Mouse (Mus musculus): ENCODE measurements around the gene Tbc1d17. TPM values are rescaled to one million over a fixed set of nuclear protein-coding genes. Genes with fewer than 3 reads are reported as not detected.

Tbc1d17 gene
- 67.6 and 69.9 TPM in 2 replicates for polyA plus RNA-seq (2014; fragmentation: Nextera tagmentation; extraction: Ambion mirVana)

DNA sequence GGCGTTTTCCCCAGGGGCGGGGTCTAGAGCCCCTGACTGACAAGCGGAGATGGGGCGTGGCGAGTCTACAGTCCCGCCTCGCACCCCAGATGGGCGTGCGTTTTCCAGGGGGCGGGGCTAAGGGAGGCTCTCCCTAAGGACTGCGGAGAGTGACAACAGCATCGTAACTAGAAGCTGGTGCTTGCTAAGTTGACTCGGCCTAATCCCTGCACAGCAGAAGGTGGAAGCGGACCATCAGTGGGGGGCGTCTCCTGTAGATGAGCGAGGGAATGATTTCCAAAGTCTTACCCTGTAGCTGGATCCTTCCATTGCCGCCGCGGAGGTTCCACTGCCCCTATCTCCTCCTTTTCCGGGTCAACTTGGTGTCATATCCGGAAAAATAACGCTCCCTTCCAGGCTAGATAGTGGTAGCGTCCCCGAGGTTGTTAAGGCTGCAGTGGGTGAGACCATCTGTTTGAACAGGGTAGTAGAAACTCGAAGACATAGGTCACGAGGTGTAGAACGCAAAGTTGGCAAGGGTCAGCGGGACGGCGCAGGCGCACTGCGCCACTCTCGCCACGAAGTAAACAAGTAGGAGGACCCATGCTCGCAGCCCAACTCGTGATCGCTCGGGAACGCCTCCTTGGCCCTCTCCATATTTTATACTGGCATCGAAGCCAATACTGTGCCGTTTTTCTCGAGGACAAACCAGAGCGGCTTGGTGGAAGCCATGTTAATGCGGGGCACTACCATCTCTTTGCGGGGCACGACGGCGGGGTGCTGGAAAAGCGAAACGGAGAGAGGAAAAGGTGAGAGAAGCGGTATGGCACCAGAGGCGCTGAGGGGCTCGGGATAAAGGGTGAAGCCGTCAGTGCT lies at the start of gene Tbc1d17, which contains the start of gene Akt1s1:
TSS of gene Tbc1d17 (minus strand) at position 519 of the 855 bp plus-strand sequence.
TSS of gene Akt1s1 (plus strand) at position 431 of the 855 bp plus-strand sequence.
- under 1% methylated on average over 54 of the region's 54 CpGs for WGBS

DNA sequence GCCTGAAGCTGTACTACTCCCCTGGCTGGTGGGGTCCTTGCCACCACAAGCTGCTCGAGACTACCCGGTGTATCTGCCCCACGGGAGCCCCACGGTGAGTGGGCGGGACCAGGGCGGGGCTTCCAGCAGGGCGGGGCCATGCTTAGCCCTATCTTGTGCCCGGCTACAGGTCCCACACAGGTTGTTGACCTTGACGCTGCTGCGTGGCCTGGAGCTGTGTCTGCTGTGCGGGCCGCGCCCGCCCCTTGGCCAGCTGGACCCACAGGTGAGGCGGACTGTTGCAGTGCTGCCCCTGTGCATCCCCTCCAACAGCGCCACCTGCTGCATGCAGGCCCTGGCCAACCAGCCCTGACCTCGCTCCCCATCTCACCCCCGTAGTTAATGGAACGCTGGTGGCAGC lies 49.7 kb upstream of the Tbc1d17 start:
- ATAC-seq (replicated peaks; ENCODE audit: low FRiP score) (no peak), DNase-seq (ENCODE audit: low spot score) (no peak)
- no peak overlapping the region for H3K4me3 ChIP-seq (ENCODE audit: low read depth, low read length)
- WGBS = 38% methylated on average over 19 of the region's 19 CpGs
- no peak overlapping the region for H3K27ac ChIP-seq (ENCODE audit: low read depth, low read length)
- H3K27me3 ChIP-seq (ENCODE audit: control insufficient read depth, insufficient read depth, low read length) = no peaks in the 10 kb centered on the region
- no peak overlapping the region for H3K9ac ChIP-seq (ENCODE audit: low read length)
- H3K9me3 ChIP-seq (ENCODE audit: control insufficient read depth, low read length) = no peaks in the 10 kb centered on the region
- peaks cover 25% of the 10 kb centered on the region for H3K4me1 ChIP-seq (replicated peaks; ENCODE audit: control insufficient read depth, insufficient read depth, low read length)
- no peak overlapping the region for H3K4me2 ChIP-seq (ENCODE audit: low read depth, low read length, severe bottlenecking)
- H3K36me3 ChIP-seq (ENCODE audit: control insufficient read depth, insufficient read depth, low read length) = no peaks in the 10 kb centered on the region; the same call in 1 of the 2 replicates

More for the DNA sequence above, at the start of gene Tbc1d17, which contains the start of gene Akt1s1:
- peak within 1 kb of the TSS; percentile 94 for H3K27ac ChIP-seq (ENCODE audit: low read depth, low read length)
- DNase-seq (ENCODE audit: low spot score) = peak; percentile 96
- H3K4me1 ChIP-seq (replicated peaks; ENCODE audit: control insufficient read depth, insufficient read depth, low read length) = peaks cover 13% of the 10 kb centered on the region
- peak within 1 kb of the TSS; percentile 63 for H3K4me3 ChIP-seq (ENCODE audit: low read depth, low read length)
- H3K9ac ChIP-seq (ENCODE audit: low read length) = peak within 1 kb of the TSS; percentile 72
- H3K27me3 ChIP-seq (ENCODE audit: control insufficient read depth, insufficient read depth, low read length) = no peaks in the 10 kb centered on the region
- H3K4me2 ChIP-seq (ENCODE audit: low read depth, low read length, severe bottlenecking) = peak within 1 kb of the TSS; percentile 70
- ATAC-seq (replicated peaks; ENCODE audit: low FRiP score) = peak; percentile 85
- H3K9me3 ChIP-seq (ENCODE audit: control insufficient read depth, low read length) = no peaks in the 10 kb centered on the region
- H3K36me3 ChIP-seq (ENCODE audit: control insufficient read depth, insufficient read depth, low read length) = peaks cover 3% of the 10 kb centered on the region; the same call in 1 of the 2 replicates

DNA sequence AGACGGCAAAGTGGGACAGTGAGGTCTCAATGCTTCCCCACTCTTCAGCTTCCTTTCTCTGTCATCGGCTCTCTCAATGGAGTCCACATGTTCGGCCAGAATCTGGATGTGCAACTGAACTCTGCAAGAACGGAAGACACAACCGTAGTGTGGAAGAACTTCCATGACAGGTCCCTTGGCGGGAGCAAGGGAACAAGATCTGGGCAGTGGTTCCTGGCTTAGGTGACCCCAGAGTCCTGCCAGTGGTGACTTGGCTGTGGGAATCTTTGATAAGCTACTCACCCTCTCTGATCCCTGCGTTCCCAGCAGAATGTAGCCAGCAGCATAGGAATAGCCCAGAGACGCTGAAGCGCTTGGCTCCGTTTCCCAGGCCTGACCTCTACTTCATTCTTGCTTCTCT lies 47.6 kb upstream of the Tbc1d17 start:
- Histone ChIP-seq H3K27me3 (ENCODE audit: control insufficient read depth, insufficient read depth, low read length) (no peaks in the 10 kb centered on the region), H3K36me3 (ENCODE audit: control insufficient read depth, insufficient read depth, low read length) (no peaks in the 10 kb centered on the region; the same call in 1 of the 2 replicates), H3K9ac (ENCODE audit: low read length) (peak overlapping the region; percentile 76), H3K4me1 (replicated peaks; ENCODE audit: control insufficient read depth, insufficient read depth, low read length) (peaks cover 26% of the 10 kb centered on the region), H3K4me3 (ENCODE audit: low read depth, low read length) (peak overlapping the region; percentile 61), H3K4me2 (ENCODE audit: low read depth, low read length, severe bottlenecking) (peak overlapping the region; percentile 85), H3K27ac (ENCODE audit: low read depth, low read length) (peak overlapping the region; percentile 88), H3K9me3 (ENCODE audit: control insufficient read depth, low read length) (no peaks in the 10 kb centered on the region)
- WGBS = 41% methylated on average over 10 of the region's 10 CpGs
- DNase-seq (ENCODE audit: low spot score) = no peak
- ATAC-seq (replicated peaks; ENCODE audit: low FRiP score) = no peak

DNA sequence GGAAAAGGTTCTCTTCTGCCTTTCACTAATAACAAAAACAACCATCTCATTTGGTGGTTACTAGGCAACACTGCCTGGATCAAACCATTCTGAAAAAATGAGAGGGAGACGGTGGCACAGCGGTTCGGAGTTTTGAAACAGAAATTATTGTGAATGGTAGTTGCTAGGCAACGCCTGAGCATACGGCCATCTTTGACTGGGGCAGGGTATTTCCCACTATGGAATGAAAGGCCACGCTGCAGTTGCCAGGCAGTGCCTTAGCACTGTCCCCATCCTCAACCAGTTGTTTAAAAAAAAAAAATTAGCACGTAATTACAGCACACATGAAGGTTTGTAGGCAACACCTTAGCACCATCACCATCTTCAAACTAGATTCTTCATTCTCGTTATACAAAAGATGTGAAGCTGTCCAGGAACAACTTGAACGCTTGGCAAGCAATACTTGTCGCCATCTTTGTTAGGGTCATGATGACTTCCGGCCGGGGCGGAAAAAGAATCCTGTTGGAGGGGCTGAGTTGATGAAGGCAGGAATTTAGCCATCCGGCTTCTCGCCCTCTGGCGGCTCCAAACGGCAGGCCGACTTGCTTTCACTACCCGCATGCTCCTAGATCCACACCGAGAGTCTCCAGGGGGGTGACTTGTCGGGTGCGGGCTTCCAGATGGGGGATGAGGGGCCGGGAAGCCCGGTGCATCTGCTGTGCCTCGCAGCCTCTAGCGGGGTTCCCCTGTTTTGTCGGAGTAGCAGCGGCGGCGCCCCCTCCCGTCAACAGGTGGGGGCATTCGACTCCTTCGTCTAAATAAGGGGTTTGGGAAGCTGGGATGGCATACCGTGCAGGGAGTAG lies 46.9 kb upstream of the Tbc1d17 start, which contains the start of gene Fuz:
TSS of gene Fuz (plus strand) at position 487 of the 842 bp plus-strand sequence.
- ATAC-seq (replicated peaks; ENCODE audit: low FRiP score) (peak; percentile 67), DNase-seq (ENCODE audit: low spot score) (peak; percentile 93)
- no peaks in the 10 kb centered on the region; the same call in 1 of the 2 replicates for H3K36me3 ChIP-seq (ENCODE audit: control insufficient read depth, insufficient read depth, low read length)
- H3K4me1 ChIP-seq (replicated peaks; ENCODE audit: control insufficient read depth, insufficient read depth, low read length) = peaks cover 24% of the 10 kb centered on the region
- under 1% methylated on average over 34 of the region's 34 CpGs for WGBS
- H3K4me2 ChIP-seq (ENCODE audit: low read depth, low read length, severe bottlenecking) = peak within 1 kb of the TSS; percentile 85
- H3K27me3 ChIP-seq (ENCODE audit: control insufficient read depth, insufficient read depth, low read length) = no peaks in the 10 kb centered on the region
- H3K9me3 ChIP-seq (ENCODE audit: control insufficient read depth, low read length) = no peaks in the 10 kb centered on the region
- peak within 1 kb of the TSS; percentile 88 for H3K27ac ChIP-seq (ENCODE audit: low read depth, low read length)
- H3K9ac ChIP-seq (ENCODE audit: low read length) = peak within 1 kb of the TSS; percentile 76
- peak within 1 kb of the TSS; percentile 61 for H3K4me3 ChIP-seq (ENCODE audit: low read depth, low read length)

DNA sequence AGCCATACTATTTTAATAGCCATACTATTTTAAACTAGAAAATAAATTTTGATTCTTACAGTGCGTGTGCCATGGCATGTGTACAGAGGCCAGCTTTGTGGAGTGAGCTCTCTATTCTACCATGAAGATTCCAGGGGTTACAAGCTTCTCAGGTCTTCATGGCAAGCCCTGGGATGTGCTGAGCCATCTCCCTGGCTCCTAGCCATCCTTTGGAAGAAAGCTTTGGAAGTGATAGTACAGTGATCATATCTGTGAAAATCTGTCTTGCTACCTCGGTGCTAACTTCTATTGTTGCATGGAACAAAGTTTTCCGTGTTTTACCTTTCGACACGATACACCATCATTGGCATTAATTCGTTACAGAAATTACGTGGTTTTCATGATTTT lies 46.3 kb upstream of the Tbc1d17 start:
- WGBS = 46% methylated on average over 7 of the region's 7 CpGs
- H3K27me3 ChIP-seq (ENCODE audit: control insufficient read depth, insufficient read depth, low read length) = no peaks in the 10 kb centered on the region
- H3K4me3 ChIP-seq (ENCODE audit: low read depth, low read length) = peak overlapping the region; percentile 61
- no peak for DNase-seq (ENCODE audit: low spot score)
- H3K4me1 ChIP-seq (replicated peaks; ENCODE audit: control insufficient read depth, insufficient read depth, low read length) = peaks cover 30% of the 10 kb centered on the region
- H3K9me3 ChIP-seq (ENCODE audit: control insufficient read depth, low read length) = no peaks in the 10 kb centered on the region
- 0 out of 2 replicates have a peak overlapping the region, but pooled peaks have one; percentile 12 for H3K9ac ChIP-seq (ENCODE audit: low read length)
- H3K4me2 ChIP-seq (ENCODE audit: low read depth, low read length, severe bottlenecking) = peak overlapping the region; percentile 85
- peak overlapping the region; percentile 88 for H3K27ac ChIP-seq (ENCODE audit: low read depth, low read length)
- no peaks in the 10 kb centered on the region; the same call in 1 of the 2 replicates for H3K36me3 ChIP-seq (ENCODE audit: control insufficient read depth, insufficient read depth, low read length)
- no peak for ATAC-seq (replicated peaks; ENCODE audit: low FRiP score)

DNA sequence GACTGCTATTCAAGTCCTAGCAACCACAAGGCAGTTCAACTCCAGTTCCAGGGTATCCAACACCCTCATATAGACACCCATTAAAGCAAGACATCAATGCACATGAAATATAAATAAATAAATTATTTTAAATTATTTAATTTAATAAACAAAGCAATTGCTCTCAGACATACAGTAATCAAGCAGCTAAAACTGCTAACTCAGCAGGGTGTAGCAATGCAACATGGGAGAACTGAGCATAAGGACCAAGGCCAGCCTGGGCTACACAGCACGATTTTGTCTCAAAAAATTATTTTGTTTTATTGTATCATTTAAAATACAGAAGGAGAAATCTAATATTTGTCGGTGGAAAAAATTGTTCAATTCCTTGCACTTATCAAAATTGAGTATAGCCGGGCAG lies 45.3 kb upstream of the Tbc1d17 start:
- Histone ChIP-seq H3K36me3 (ENCODE audit: control insufficient read depth, insufficient read depth, low read length) (no peaks in the 10 kb centered on the region; the same call in 1 of the 2 replicates), H3K9ac (ENCODE audit: low read length) (no peak overlapping the region), H3K4me2 (ENCODE audit: low read depth, low read length, severe bottlenecking) (no peak overlapping the region), H3K4me1 (replicated peaks; ENCODE audit: control insufficient read depth, insufficient read depth, low read length) (peaks cover 30% of the 10 kb centered on the region), H3K27me3 (ENCODE audit: control insufficient read depth, insufficient read depth, low read length) (no peaks in the 10 kb centered on the region), H3K27ac (ENCODE audit: low read depth, low read length) (peak overlapping the region; percentile 95; the same call in 1 of the 2 replicates), H3K9me3 (ENCODE audit: control insufficient read depth, low read length) (no peaks in the 10 kb centered on the region), H3K4me3 (ENCODE audit: low read depth, low read length) (no peak overlapping the region)
- ATAC-seq (replicated peaks; ENCODE audit: low FRiP score) (no peak), DNase-seq (ENCODE audit: low spot score) (no peak)
- WGBS = 89% methylated on average over 3 of the region's 3 CpGs

DNA sequence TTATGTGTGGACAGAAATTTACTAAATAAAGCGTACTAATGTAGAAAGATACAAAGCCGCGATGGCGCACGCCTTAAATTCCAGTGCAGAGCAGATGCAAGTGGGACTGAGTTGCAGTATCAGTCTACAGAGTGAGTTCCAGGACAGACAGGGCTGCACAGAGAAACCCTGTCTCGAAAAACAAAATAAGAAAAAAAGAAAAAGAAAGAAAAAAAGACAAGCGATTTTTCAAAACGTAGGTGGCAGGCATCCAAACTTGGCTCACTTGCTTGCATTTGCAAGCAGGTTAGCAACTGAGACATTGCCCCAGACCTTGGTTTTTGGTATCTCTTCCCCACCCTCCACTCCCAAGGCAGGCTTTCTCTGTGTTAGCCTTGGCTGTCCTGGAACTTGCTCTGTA lies 44.3 kb upstream of the Tbc1d17 start:
- Histone ChIP-seq H3K4me1 (replicated peaks; ENCODE audit: control insufficient read depth, insufficient read depth, low read length) (peaks cover 30% of the 10 kb centered on the region), H3K4me2 (ENCODE audit: low read depth, low read length, severe bottlenecking) (peak overlapping the region; percentile 49), H3K4me3 (ENCODE audit: low read depth, low read length) (peak overlapping the region; percentile 1; the same call in 1 of the 2 replicates), H3K27me3 (ENCODE audit: control insufficient read depth, insufficient read depth, low read length) (no peaks in the 10 kb centered on the region), H3K9ac (ENCODE audit: low read length) (peak overlapping the region; percentile 49), H3K9me3 (ENCODE audit: control insufficient read depth, low read length) (no peaks in the 10 kb centered on the region), H3K36me3 (ENCODE audit: control insufficient read depth, insufficient read depth, low read length) (no peaks in the 10 kb centered on the region; the same call in 1 of the 2 replicates), H3K27ac (ENCODE audit: low read depth, low read length) (peak overlapping the region; percentile 95)
- ATAC-seq (replicated peaks; ENCODE audit: low FRiP score) (no peak), DNase-seq (ENCODE audit: low spot score) (no peak)
- 14% methylated on average over 8 of the region's 8 CpGs for WGBS

Data from forebrain, embryonic 11.5 days (tissue).